Mouse (Mus musculus) lung, postnatal 0 days (tissue): ENCODE data around the gene Gm20388. TPM values are rescaled to one million over a fixed set of nuclear protein-coding genes. Genes with fewer than 3 reads are reported as not detected.

Source experiments
- ATAC-seq: fragments of 200-750 bp; cut with Nextera tagmentation; 2 replicates; pipeline ENCODE4 v1.8.0; 2017; ENCODE audit warnings: moderate library complexity
- DNase-seq: peaks from one replicate; pipeline ENCODE4 v3.0.0-alpha.2; 2016; ENCODE audit warnings: low spot score
- H3K27ac ChIP-seq: fragments of 300-500 bp; sonication (generic); 2 replicates; pipeline ENCODE4 v1.5.1; 2014; ENCODE audit warnings: antibody characterized with exemption, mild to moderate bottlenecking, low read length, mixed read lengths
- H3K27me3 ChIP-seq: fragments of 300-500 bp; sonication (generic); replicated peaks from 2 replicates; pipeline ENCODE4 v1.6.1; 2014; ENCODE audit warnings: low read length, mixed read lengths; ENCODE audit not compliant: insufficient read depth
- H3K36me3 ChIP-seq: fragments of 300-500 bp; sonication (generic); 2 replicates; pipeline ENCODE4 v1.6.1; 2014; ENCODE audit warnings: low read length, mixed read lengths; ENCODE audit not compliant: insufficient read depth
- H3K4me1 ChIP-seq: fragments of 300-500 bp; sonication (generic); 2 replicates; pipeline ENCODE4 v1.6.1; 2014; ENCODE audit warnings: antibody characterized with exemption, low read depth, low read length, mixed read lengths; ENCODE audit not compliant: insufficient read depth
- H3K4me2 ChIP-seq: fragments of 300-500 bp; sonication (generic); replicated peaks from 2 replicates; pipeline ENCODE4 v1.6.1; 2014; ENCODE audit warnings: low read depth, mild to moderate bottlenecking, low read length, moderate library complexity, mixed read lengths
- H3K4me3 ChIP-seq: fragments of 300-500 bp; sonication (generic); 2 replicates; pipeline ENCODE4 v1.5.1; 2014; ENCODE audit warnings: low read depth, low read length
- H3K9ac ChIP-seq: fragments of 300-500 bp; sonication (generic); replicated peaks from 2 replicates; pipeline ENCODE4 v1.6.1; 2014; ENCODE audit warnings: low read depth, mild to moderate bottlenecking
- H3K9me3 ChIP-seq: fragments of 300-500 bp; sonication (generic); 2 replicates; pipeline ENCODE4 v1.6.1; 2016; ENCODE audit warnings: low read length, mixed read lengths
- CTCF ChIP-seq: IDR thresholded peaks from 2 replicates; pipeline ENCODE4 v1.5.1; 2016; ENCODE audit warnings: antibody characterized with exemption, mild to moderate bottlenecking
- EP300 ChIP-seq: IDR thresholded peaks from 2 replicates; pipeline ENCODE4 v1.6.1; 2016; ENCODE audit warnings: antibody characterized with exemption, mild to moderate bottlenecking, control low read depth
- WGBS: fragments of 180-500 bp; shearing (Covaris S2); extraction: QIAGEN DNeasy Blood & Tissue Kit; methylation state at CpG from one replicate; pipeline ENCODE4 v1.1.7; 2014; 5-methylcytosine and 5-hydroxymethylcytosine counted together
- polyA plus RNA-seq: library from polyadenylated mRNA; unstranded; fragments of >200 nt; fragmentation: Nextera tagmentation; extraction: Ambion mirVana; gene quantifications from 2 replicates; pipeline ENCODE4 v1.2.1, GENCODE M21; 2015

Gene Gm20388
- polyA plus RNA-seq, 1 experiment from 2014 or later, result not detected

- Histone ChIP-seq H3K27ac (no peak overlapping the region), H3K27me3 (no peaks in the 10 kb centered on the region), H3K9me3 (no peaks in the 10 kb centered on the region), H3K4me2 (no peak overlapping the region), H3K4me3 (no peak overlapping the region), H3K4me1 (no peaks in the 10 kb centered on the region), H3K36me3 (no peaks in the 10 kb centered on the region), H3K9ac (no peak overlapping the region)
- TF ChIP-seq CTCF (no peak), EP300 (no peak)
- 64% methylated on average over 12 of the region's 12 CpGs for WGBS
- DNase-seq, result peak; percentile 46
- peak; percentile 50; the same call in 1 of the 2 replicates for ATAC-seq
Observed at GRCm38 (mm10) chr8:122593240-122593639, 2682.6 kb downstream of the Gm20388 start.

GRCm38 (mm10) chr8:122593783-122594507, 2683.3 kb downstream of the Gm20388 start:
- H3K27me3 ChIP-seq, result no peaks in the 10 kb centered on the region
- 79% methylated on average over 19 of the region's 19 CpGs for WGBS
- TF ChIP-seq CTCF (no peak), EP300 (no peak)

GRCm38 (mm10) chr8:122596031-122596430, 2685.4 kb downstream of the Gm20388 start:
- DNase-seq, result no peak
- Histone ChIP-seq H3K36me3 (no peaks in the 10 kb centered on the region), H3K27ac (no peak overlapping the region), H3K9me3 (no peaks in the 10 kb centered on the region), H3K9ac (no peak overlapping the region), H3K27me3 (no peaks in the 10 kb centered on the region), H3K4me2 (no peak overlapping the region), H3K4me1 (no peaks in the 10 kb centered on the region), H3K4me3 (no peak overlapping the region)
- no peak for TF ChIP-seq CTCF
- no peak for TF ChIP-seq EP300
- 51% methylated on average over 4 of the region's 4 CpGs for WGBS
- no peak for ATAC-seq

More at GRCm38 (mm10) chr8:122593783-122594507, 2683.3 kb downstream of the Gm20388 start:
- DNase-seq, result no peak
- no peak for ATAC-seq
- Histone ChIP-seq H3K9ac (no peak overlapping the region), H3K9me3 (no peaks in the 10 kb centered on the region), H3K4me2 (no peak overlapping the region), H3K4me3 (no peak overlapping the region), H3K36me3 (no peaks in the 10 kb centered on the region), H3K4me1 (no peaks in the 10 kb centered on the region), H3K27ac (no peak overlapping the region)

- TF ChIP-seq EP300 (no peak), CTCF (no peak)
- WGBS, result 90% methylated on average over 9 of the region's 9 CpGs
Observed at GRCm38 (mm10) chr8:122600666-122601065, 2690.0 kb downstream of the Gm20388 start.

GRCm38 (mm10) chr8:122604640-122605039, 2694.0 kb downstream of the Gm20388 start:
- 56% methylated on average over 1 of the region's 1 CpGs for WGBS
- no peak overlapping the region for H3K4me2 ChIP-seq

More at GRCm38 (mm10) chr8:122600666-122601065, 2690.0 kb downstream of the Gm20388 start:
- no peak for DNase-seq
- Histone ChIP-seq H3K27ac (no peak overlapping the region), H3K4me2 (no peak overlapping the region), H3K9ac (no peak overlapping the region), H3K4me3 (no peak overlapping the region), H3K4me1 (no peaks in the 10 kb centered on the region), H3K9me3 (no peaks in the 10 kb centered on the region), H3K27me3 (no peaks in the 10 kb centered on the region), H3K36me3 (no peaks in the 10 kb centered on the region)
- no peak for ATAC-seq

GRCm38 (mm10) chr8:122605367-122605766, 2694.7 kb downstream of the Gm20388 start:
- ATAC-seq (no peak), DNase-seq (no peak)
- no peaks in the 10 kb centered on the region for H3K27me3 ChIP-seq
- H3K4me3 ChIP-seq, result no peak overlapping the region
- H3K9me3 ChIP-seq, result no peaks in the 10 kb centered on the region
- no peak overlapping the region for H3K27ac ChIP-seq
- no peaks in the 10 kb centered on the region for H3K36me3 ChIP-seq
- H3K4me2 ChIP-seq, result no peak overlapping the region
- 71% methylated on average over 4 of the region's 4 CpGs for WGBS
- no peak overlapping the region for H3K9ac ChIP-seq
- TF ChIP-seq EP300, result no peak
- H3K4me1 ChIP-seq, result no peaks in the 10 kb centered on the region

More at GRCm38 (mm10) chr8:122604640-122605039, 2694.0 kb downstream of the Gm20388 start:
- Histone ChIP-seq H3K4me3 (no peak overlapping the region), H3K27ac (no peak overlapping the region), H3K9ac (no peak overlapping the region), H3K36me3 (no peaks in the 10 kb centered on the region), H3K27me3 (no peaks in the 10 kb centered on the region), H3K4me1 (no peaks in the 10 kb centered on the region), H3K9me3 (no peaks in the 10 kb centered on the region)
- no peak for DNase-seq
- ATAC-seq, result no peak
- TF ChIP-seq CTCF (no peak), EP300 (no peak)
